Mouse (Mus musculus): ENCODE results near the gene Klhl3. TPM values are rescaled to one million over a fixed set of nuclear protein-coding genes. Genes with fewer than 3 reads are reported as not detected.

Klhl3 gene
- polyA plus RNA-seq, 1 experiment, result 2.0 TPM

DNA sequence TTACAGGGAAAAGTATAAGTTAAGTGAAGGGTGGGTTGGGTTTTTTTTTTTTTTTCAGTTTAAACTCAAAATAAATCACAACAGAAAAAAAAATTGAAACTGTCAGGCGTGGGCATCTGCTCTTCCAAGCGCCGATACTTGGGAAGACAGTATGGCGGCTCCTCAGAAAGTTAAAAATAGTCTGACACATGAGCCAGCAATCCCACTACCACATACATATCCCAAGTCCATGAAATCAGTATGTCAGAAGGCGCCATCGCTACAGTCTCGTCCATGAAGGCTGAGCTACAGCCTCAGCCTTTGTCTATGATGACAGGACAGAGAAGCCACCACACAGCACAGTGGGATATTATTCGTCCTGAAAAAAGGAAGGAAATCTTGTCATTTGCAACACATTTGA is 86.3 kb downstream of the Klhl3 start:
- Histone ChIP-seq H3K36me3 (ENCODE audit: control insufficient read depth, insufficient read depth, low read length) (no peaks in the 10 kb centered on the region), H3K4me3 (ENCODE audit: control insufficient read depth, insufficient read depth, low read length) (no peak overlapping the region), H3K27ac (ENCODE audit: control insufficient read depth, insufficient read depth, low read length) (no peak overlapping the region), H3K27me3 (ENCODE audit: control insufficient read depth, insufficient read depth, low read length) (no peaks in the 10 kb centered on the region), H3K4me1 (replicated peaks; ENCODE audit: control insufficient read depth, insufficient read depth, low read length) (no peaks in the 10 kb centered on the region)
- TF ChIP-seq CTCF (IDR thresholded peaks at IDR 0.05; ENCODE audit: borderline replicate concordance, control insufficient read depth, extremely low read depth, insufficient read depth, low read length, poor library complexity), result no peak
- TF ChIP-seq POLR2A (IDR thresholded peaks at IDR 0.05; ENCODE audit: control insufficient read depth, extremely low read depth, insufficient read depth, low read length, poor library complexity), result no peak
- DNase-seq, result no peak
- 92% methylated on average over 8 of the region's 8 CpGs for WGBS

GRCm38 (mm10) chr13:58025701-58026414 is 87.5 kb downstream of the Klhl3 start:
- TF ChIP-seq POLR2A (IDR thresholded peaks at IDR 0.05; ENCODE audit: control insufficient read depth, extremely low read depth, insufficient read depth, low read length, poor library complexity) (no peak), CTCF (IDR thresholded peaks at IDR 0.05; ENCODE audit: borderline replicate concordance, control insufficient read depth, extremely low read depth, insufficient read depth, low read length, poor library complexity) (no peak)
- WGBS, result 95% methylated on average over 16 of the region's 16 CpGs
- DNase-seq, result no peak
- Histone ChIP-seq H3K36me3 (ENCODE audit: control insufficient read depth, insufficient read depth, low read length) (no peaks in the 10 kb centered on the region), H3K4me3 (ENCODE audit: control insufficient read depth, insufficient read depth, low read length) (no peak overlapping the region), H3K27ac (ENCODE audit: control insufficient read depth, insufficient read depth, low read length) (no peak overlapping the region), H3K27me3 (ENCODE audit: control insufficient read depth, insufficient read depth, low read length) (no peaks in the 10 kb centered on the region), H3K4me1 (replicated peaks; ENCODE audit: control insufficient read depth, insufficient read depth, low read length) (no peaks in the 10 kb centered on the region)

GRCm38 (mm10) chr13:58023726-58024453 is 89.5 kb downstream of the Klhl3 start:
- TF ChIP-seq CTCF (IDR thresholded peaks at IDR 0.05; ENCODE audit: borderline replicate concordance, control insufficient read depth, extremely low read depth, insufficient read depth, low read length, poor library complexity) (no peak), POLR2A (IDR thresholded peaks at IDR 0.05; ENCODE audit: control insufficient read depth, extremely low read depth, insufficient read depth, low read length, poor library complexity) (no peak)
- no peak overlapping the region for H3K27ac ChIP-seq (ENCODE audit: control insufficient read depth, insufficient read depth, low read length)
- H3K27me3 ChIP-seq (ENCODE audit: control insufficient read depth, insufficient read depth, low read length), result no peaks in the 10 kb centered on the region
- H3K4me1 ChIP-seq (replicated peaks; ENCODE audit: control insufficient read depth, insufficient read depth, low read length), result no peaks in the 10 kb centered on the region
- WGBS, result 95% methylated on average over 8 of the region's 8 CpGs
- no peak for DNase-seq
- H3K4me3 ChIP-seq (ENCODE audit: control insufficient read depth, insufficient read depth, low read length), result no peak overlapping the region
- H3K36me3 ChIP-seq (ENCODE audit: control insufficient read depth, insufficient read depth, low read length), result no peaks in the 10 kb centered on the region

GRCm38 (mm10) chr13:58023001-58023560 is 90.3 kb downstream of the Klhl3 start:
- Histone ChIP-seq H3K4me1 (replicated peaks; ENCODE audit: control insufficient read depth, insufficient read depth, low read length) (no peaks in the 10 kb centered on the region), H3K27ac (ENCODE audit: control insufficient read depth, insufficient read depth, low read length) (no peak overlapping the region), H3K4me3 (ENCODE audit: control insufficient read depth, insufficient read depth, low read length) (no peak overlapping the region), H3K27me3 (ENCODE audit: control insufficient read depth, insufficient read depth, low read length) (no peaks in the 10 kb centered on the region), H3K36me3 (ENCODE audit: control insufficient read depth, insufficient read depth, low read length) (no peaks in the 10 kb centered on the region)
- 97% methylated on average over 9 of the region's 9 CpGs for WGBS
- TF ChIP-seq POLR2A (IDR thresholded peaks at IDR 0.05; ENCODE audit: control insufficient read depth, extremely low read depth, insufficient read depth, low read length, poor library complexity) (no peak), CTCF (IDR thresholded peaks at IDR 0.05; ENCODE audit: borderline replicate concordance, control insufficient read depth, extremely low read depth, insufficient read depth, low read length, poor library complexity) (no peak)
- DNase-seq, result no peak

DNA sequence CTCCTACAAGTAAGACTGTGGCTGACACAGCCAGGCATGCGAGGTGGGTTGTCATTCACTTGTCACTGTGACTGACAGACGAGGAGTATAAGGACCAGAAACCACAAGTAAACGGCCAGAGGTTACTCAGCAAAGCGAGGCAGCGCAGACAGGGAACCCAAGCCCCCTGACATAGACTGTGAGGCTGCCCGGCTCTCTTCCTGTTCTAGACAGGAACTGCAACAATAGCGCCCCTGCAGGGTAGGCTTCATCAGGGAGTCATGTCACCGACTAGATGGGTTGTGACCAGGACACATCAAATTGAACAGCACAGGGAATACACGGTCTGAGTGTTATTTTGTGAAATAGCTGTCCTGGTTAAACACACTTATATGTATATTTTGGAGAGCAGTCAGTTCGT is 93.0 kb downstream of the Klhl3 start:
- Histone ChIP-seq H3K36me3 (ENCODE audit: control insufficient read depth, insufficient read depth, low read length) (no peaks in the 10 kb centered on the region), H3K27ac (ENCODE audit: control insufficient read depth, insufficient read depth, low read length) (no peak overlapping the region), H3K4me3 (ENCODE audit: control insufficient read depth, insufficient read depth, low read length) (no peak overlapping the region), H3K27me3 (ENCODE audit: control insufficient read depth, insufficient read depth, low read length) (no peaks in the 10 kb centered on the region), H3K4me1 (replicated peaks; ENCODE audit: control insufficient read depth, insufficient read depth, low read length) (no peaks in the 10 kb centered on the region)
- peak; percentile 18 for DNase-seq
- 22% methylated on average over 10 of the region's 10 CpGs for WGBS
- TF ChIP-seq CTCF (IDR thresholded peaks at IDR 0.05; ENCODE audit: borderline replicate concordance, control insufficient read depth, extremely low read depth, insufficient read depth, low read length, poor library complexity) (no peak), POLR2A (IDR thresholded peaks at IDR 0.05; ENCODE audit: control insufficient read depth, extremely low read depth, insufficient read depth, low read length, poor library complexity) (no peak)

DNA sequence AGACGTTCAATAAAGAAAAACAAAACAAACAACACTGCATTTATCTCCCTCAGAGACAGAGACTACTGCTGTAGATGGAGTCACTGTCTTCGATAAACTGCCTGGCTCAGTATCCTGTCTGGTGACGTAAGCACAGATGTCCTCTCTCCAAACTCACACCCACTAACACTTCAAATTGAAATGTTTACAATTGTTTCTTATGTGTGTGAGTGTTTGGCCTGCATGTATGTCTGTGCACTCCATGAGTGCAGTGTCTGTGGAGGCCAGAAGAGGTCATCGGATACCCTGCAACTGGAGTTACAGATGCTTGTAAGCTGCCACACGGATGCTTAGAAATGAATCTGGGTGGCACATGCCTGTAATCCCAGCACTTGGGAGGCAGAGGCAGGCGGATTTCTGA is 96.1 kb downstream of the Klhl3 start:
- Histone ChIP-seq H3K27ac (ENCODE audit: control insufficient read depth, insufficient read depth, low read length) (no peak overlapping the region), H3K27me3 (ENCODE audit: control insufficient read depth, insufficient read depth, low read length) (no peaks in the 10 kb centered on the region), H3K36me3 (ENCODE audit: control insufficient read depth, insufficient read depth, low read length) (no peaks in the 10 kb centered on the region), H3K4me3 (ENCODE audit: control insufficient read depth, insufficient read depth, low read length) (no peak overlapping the region), H3K4me1 (replicated peaks; ENCODE audit: control insufficient read depth, insufficient read depth, low read length) (no peaks in the 10 kb centered on the region)
- WGBS, result 94% methylated on average over 6 of the region's 6 CpGs
- no peak for TF ChIP-seq POLR2A (IDR thresholded peaks at IDR 0.05; ENCODE audit: control insufficient read depth, extremely low read depth, insufficient read depth, low read length, poor library complexity)
- no peak for TF ChIP-seq CTCF (IDR thresholded peaks at IDR 0.05; ENCODE audit: borderline replicate concordance, control insufficient read depth, extremely low read depth, insufficient read depth, low read length, poor library complexity)
- no peak for DNase-seq
